Mouse (Mus musculus) lung, embryonic 14.5 days (tissue): ENCODE data around the gene Nmrk2. TPM values are rescaled to one million over a fixed set of nuclear protein-coding genes. Genes with fewer than 3 reads are reported as not detected.
"Not testable (repeated sequence)": the region's sequence is repeated elsewhere in the genome, so short reads cannot be mapped to it uniquely, and the experiment has no call there.

Experiments
- ATAC-seq: fragments of 200-750 bp; cut with Nextera tagmentation; 2 replicates; pipeline ENCODE4 v1.8.0; 2017; ENCODE audit warnings: mild to moderate bottlenecking, moderate TSS enrichment, moderate library complexity; ENCODE audit not compliant: insufficient read depth
- DNase-seq: peaks from one replicate; pipeline ENCODE4 v3.0.0-alpha.2; 2015
- H3K27ac ChIP-seq: fragments of 300-500 bp; sonication (generic); 2 replicates; pipeline ENCODE4 v1.5.1; 2014; ENCODE audit warnings: low read depth, mild to moderate bottlenecking, moderate library complexity
- H3K27me3 ChIP-seq: fragments of 300-500 bp; sonication (generic); 2 replicates; pipeline ENCODE4 v1.6.1; 2014; ENCODE audit warnings: low read length, control low read depth; ENCODE audit not compliant: insufficient read depth
- H3K36me3 ChIP-seq: fragments of 300-500 bp; sonication (generic); 2 replicates; pipeline ENCODE4 v1.6.1; 2014; ENCODE audit warnings: control low read depth; ENCODE audit not compliant: insufficient read depth
- H3K4me1 ChIP-seq: fragments of 300-500 bp; sonication (generic); 2 replicates; pipeline ENCODE4 v1.6.1; 2014; ENCODE audit warnings: antibody characterized with exemption, control low read depth; ENCODE audit not compliant: insufficient read depth
- H3K4me2 ChIP-seq: fragments of 300-500 bp; sonication (generic); 2 replicates; pipeline ENCODE4 v1.6.1; 2014; ENCODE audit warnings: mild to moderate bottlenecking
- H3K4me3 ChIP-seq: fragments of 300-500 bp; sonication (generic); 2 replicates; pipeline ENCODE4 v1.5.1; 2014; ENCODE audit warnings: low read depth, low read length
- H3K9ac ChIP-seq: fragments of 300-500 bp; sonication (generic); 2 replicates; pipeline ENCODE4 v1.6.1; 2014
- H3K9me3 ChIP-seq: fragments of 300-500 bp; sonication (generic); 2 replicates; pipeline ENCODE4 v1.6.1; 2016; ENCODE audit warnings: low read depth, low read length, control low read depth
- CTCF ChIP-seq: IDR thresholded peaks from 2 replicates; pipeline ENCODE4 v1.5.1; 2016; ENCODE audit warnings: antibody characterized with exemption, low read depth
- WGBS: fragments of 180-500 bp; shearing (Covaris S2); extraction: QIAGEN DNeasy Blood & Tissue Kit; methylation state at CpG from one replicate; pipeline ENCODE4 v1.1.7; 2014; 5-methylcytosine and 5-hydroxymethylcytosine counted together
- polyA plus RNA-seq: library from polyadenylated mRNA; unstranded; fragments of >200 nt; fragmentation: Nextera tagmentation; extraction: Ambion mirVana; gene quantifications from 2 replicates; pipeline ENCODE4 v1.2.1, GENCODE M21; 2014

Nmrk2 gene
- polyA plus RNA-seq, 1 experiment from 2014 or later: not detected

- Histone ChIP-seq H3K4me3 (peak within 1 kb of the TSS; percentile 66), H3K9ac (peak within 1 kb of the TSS; percentile 66), H3K27ac (peak within 1 kb of the TSS; percentile 84), H3K36me3 (peaks cover 76% of the 10 kb centered on the region), H3K9me3 (no peaks in the 10 kb centered on the region), H3K4me1 (0 out of 2 replicates have a peak, but pooled peaks cover 5% of the 10 kb centered on the region), H3K27me3 (no peaks in the 10 kb centered on the region), H3K4me2 (peak within 1 kb of the TSS; percentile 63)
- ATAC-seq (no peak), DNase-seq (no peak)
- TF ChIP-seq CTCF: no peak
- WGBS: 69% methylated on average over 5 of the region's 5 CpGs
These were observed 18.0 kb downstream of the Nmrk2 start, which contains the start of gene 4930442H23Rik for GRCm38 (mm10) chr10:81183805-81184204. TSS of gene 4930442H23Rik (minus strand) at chr10:81183849.

- Histone ChIP-seq H3K9me3 (no peaks in the 10 kb centered on the region), H3K36me3 (peaks cover 79% of the 10 kb centered on the region), H3K27me3 (no peaks in the 10 kb centered on the region), H3K4me1 (0 out of 2 replicates have a peak, but pooled peaks cover 5% of the 10 kb centered on the region), H3K9ac (peak within 1 kb of the TSS; percentile 66), H3K27ac (peak within 1 kb of the TSS; percentile 84), H3K4me2 (peak within 1 kb of the TSS; percentile 63), H3K4me3 (peak within 1 kb of the TSS; percentile 66)
- DNase-seq (peak; percentile 100), ATAC-seq (peak; percentile 93)
- WGBS: 5% methylated on average over 53 of the region's 53 CpGs
- no peak for TF ChIP-seq CTCF
These were observed 19.2 kb downstream of the Nmrk2 start, which contains the start of gene Dapk3 for GRCm38 (mm10) chr10:81182336-81183333. TSS of gene Dapk3 (plus strand) at chr10:81183005.

- H3K4me1 ChIP-seq, ATAC-seq, H3K27me3 ChIP-seq, H3K9ac ChIP-seq, H3K9me3 ChIP-seq, H3K4me3 ChIP-seq, H3K4me2 ChIP-seq: not testable (repeated sequence)
- 66% methylated on average over 12 of the region's 12 CpGs for WGBS
- peaks cover 78% of the 10 kb centered on the region for H3K36me3 ChIP-seq
- peak overlapping the region; percentile 65 for H3K27ac ChIP-seq
- DNase-seq: peak; percentile 5
These were observed 20.0 kb downstream of the Nmrk2 start for GRCm38 (mm10) chr10:81181860-81182259.

GRCm38 (mm10) chr10:81180946-81181345 is 20.9 kb downstream of the Nmrk2 start:
- no peak overlapping the region for H3K4me3 ChIP-seq
- H3K27ac ChIP-seq: no peak overlapping the region
- 85% methylated on average over 13 of the region's 13 CpGs for WGBS
- H3K9ac ChIP-seq: no peak overlapping the region
- H3K4me1 ChIP-seq: 0 out of 2 replicates have a peak, but pooled peaks cover 5% of the 10 kb centered on the region
- peaks cover 72% of the 10 kb centered on the region for H3K36me3 ChIP-seq
- no peaks in the 10 kb centered on the region for H3K27me3 ChIP-seq
- no peak overlapping the region for H3K4me2 ChIP-seq
- TF ChIP-seq CTCF: no peak
- no peak for DNase-seq
- no peak for ATAC-seq
- no peaks in the 10 kb centered on the region for H3K9me3 ChIP-seq

- Histone ChIP-seq H3K27me3 (no peaks in the 10 kb centered on the region), H3K4me1 (peaks cover 3% of the 10 kb centered on the region), H3K9ac (0 out of 2 replicates have a peak overlapping the region, but pooled peaks have one; percentile 14), H3K36me3 (peaks cover 62% of the 10 kb centered on the region), H3K4me3 (no peak overlapping the region), H3K9me3 (no peaks in the 10 kb centered on the region), H3K4me2 (no peak overlapping the region), H3K27ac (no peak overlapping the region)
- WGBS: 87% methylated on average over 32 of the region's 32 CpGs
- TF ChIP-seq CTCF: peak; percentile 36
- DNase-seq: peak; percentile 7
- no peak for ATAC-seq
These were observed 22.2 kb downstream of the Nmrk2 start for GRCm38 (mm10) chr10:81179451-81180342.

- Histone ChIP-seq H3K27me3 (no peaks in the 10 kb centered on the region), H3K9me3 (no peaks in the 10 kb centered on the region), H3K4me2 (peak overlapping the region; percentile 89; the same call in 1 of the 2 replicates), H3K9ac (peak overlapping the region; percentile 99; the same call in 1 of the 2 replicates), H3K27ac (no peak overlapping the region), H3K36me3 (peaks cover 56% of the 10 kb centered on the region), H3K4me1 (peaks cover 7% of the 10 kb centered on the region), H3K4me3 (peak overlapping the region; percentile 99; the same call in 1 of the 2 replicates)
- WGBS: 89% methylated on average over 11 of the region's 11 CpGs
- ATAC-seq (no peak), DNase-seq (no peak)
- TF ChIP-seq CTCF: no peak
These were observed 22.9 kb downstream of the Nmrk2 start for GRCm38 (mm10) chr10:81178927-81179326.
